Mouse (Mus musculus): ENCODE results near the gene Gm21936.
"Not testable (repeated sequence)": the region's sequence is repeated elsewhere in the genome, so short reads cannot be mapped to it uniquely, and the experiment has no call there.

The Gm21936 gene

DNA sequence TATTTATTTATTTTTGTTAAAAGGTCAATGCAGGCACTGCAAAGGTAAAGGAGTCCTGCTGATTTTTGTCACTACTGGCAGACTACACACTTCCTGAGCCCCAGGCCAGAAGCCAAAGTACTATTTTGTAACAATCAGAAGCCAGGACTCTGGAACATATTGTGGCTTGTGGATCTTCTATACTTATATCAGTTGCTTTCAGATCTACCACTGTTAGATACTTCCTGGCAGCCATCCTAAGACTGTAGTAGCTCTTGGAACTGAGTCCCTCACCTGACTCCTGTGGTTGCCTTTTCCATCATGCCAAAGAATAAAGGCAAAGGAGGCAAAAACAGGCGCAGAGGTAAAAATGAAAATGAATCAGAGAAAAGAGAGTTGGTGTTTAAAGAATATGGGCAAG, at the start of gene Gm21936:
Gene Gm21936, plus strand, starts transcription at position 301 of the 400 bp plus-strand sequence.
- not testable (repeated sequence) for DNase-seq

DNA sequence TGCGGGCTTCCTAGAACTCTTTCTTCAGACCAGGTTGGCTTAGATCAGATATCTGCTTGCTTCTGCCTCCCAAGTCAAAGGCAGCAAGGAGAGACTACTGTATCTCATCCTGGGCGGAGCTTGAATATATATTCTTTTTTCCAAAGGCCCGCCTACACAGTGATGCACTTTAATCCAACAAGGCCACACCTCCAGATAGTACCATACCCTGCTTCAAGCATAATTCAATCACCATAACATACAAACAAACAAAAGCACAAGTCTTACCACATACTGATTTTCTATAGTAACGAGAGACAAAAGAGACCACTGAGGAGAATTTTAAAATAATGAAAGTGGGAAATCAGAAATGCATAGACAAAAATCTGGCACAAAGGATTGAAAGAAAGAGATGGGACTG, 19.7 kb upstream of the Gm21936 start, which contains the start of gene Gm21319:
Gene Gm21319, minus strand, starts transcription at position 101 of the 400 bp plus-strand sequence.
- DNase-seq: not testable (repeated sequence)

DNA sequence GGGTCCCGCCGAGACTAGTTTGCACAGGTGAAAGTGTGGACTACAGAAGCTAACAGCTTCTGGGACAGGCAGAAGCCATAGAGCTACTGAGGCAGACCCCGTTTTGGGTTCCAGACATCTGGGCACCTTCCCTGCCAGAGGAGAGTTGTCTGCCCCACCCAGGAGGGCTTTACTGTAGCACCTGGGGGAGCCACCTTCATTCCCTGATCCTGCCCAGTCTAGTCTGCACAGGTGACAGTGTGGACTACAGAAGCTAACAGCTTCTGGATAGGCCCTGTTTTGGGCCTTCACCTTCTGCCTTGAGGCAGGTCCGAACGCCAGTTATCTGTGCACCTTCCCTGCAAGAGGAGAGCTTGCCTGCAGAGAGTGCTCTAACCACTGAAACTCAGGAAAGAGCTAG, 2.7 kb downstream of the Gm21936 start:
- DNase-seq: not testable (repeated sequence)

DNA sequence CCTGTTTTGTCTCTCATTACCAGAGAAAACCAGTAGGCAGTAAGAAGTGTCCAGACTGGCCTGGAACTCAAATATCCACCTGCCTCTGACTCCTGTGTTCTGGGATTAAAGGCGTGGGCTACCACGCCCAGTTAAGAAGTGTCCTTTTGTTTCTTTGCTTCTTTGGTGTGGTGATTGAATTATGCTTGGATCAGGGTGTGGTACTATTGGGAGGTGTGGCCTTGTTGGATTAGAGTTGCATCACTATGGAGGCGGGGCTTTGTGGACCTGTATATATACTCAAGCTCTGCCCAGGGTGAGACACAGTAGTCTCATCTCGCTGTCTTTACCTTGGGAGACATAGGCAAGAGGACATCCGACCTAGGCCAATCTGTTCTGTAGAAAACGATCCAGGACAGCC, 21.0 kb downstream of the Gm21936 start, which contains the start of gene BB287469:
Gene BB287469, plus strand, starts transcription at position 301 of the 400 bp plus-strand sequence.
- not testable (repeated sequence) for DNase-seq

DNA sequence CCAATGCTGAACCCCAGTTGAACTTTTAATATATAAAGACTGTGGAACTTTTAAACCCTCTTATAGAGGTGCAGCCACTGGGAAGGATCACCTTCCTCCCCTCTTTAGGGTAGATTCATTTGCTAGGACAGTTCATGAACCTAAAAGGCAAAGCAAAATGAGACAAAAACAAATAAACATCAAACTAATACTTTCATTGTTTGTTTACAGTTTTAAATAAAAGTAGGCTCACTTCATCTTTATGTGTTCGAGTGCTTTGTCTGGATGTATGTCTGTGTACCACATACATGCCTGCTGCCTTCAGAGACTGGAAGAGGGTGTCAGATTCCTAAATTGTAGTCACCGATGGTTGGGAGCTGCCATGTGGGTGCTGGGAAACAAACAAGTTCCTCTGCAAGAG, 46.9 kb downstream of the Gm21936 start, which contains the start of gene Gm2001:
Gene Gm2001, minus strand, starts transcription at position 101 of the 400 bp plus-strand sequence.
- DNase-seq: not testable (repeated sequence)

Data from kidney, adult 18-20 months (tissue).